In genomic region chr4:155491529-155492130, GRCm38 (mm10) we compare ENCODE assay signal across 8 mouse cellular contexts. TPM values are rescaled to one million over a fixed set of nuclear protein-coding genes. Genes with fewer than 3 reads are reported as not detected.
DNase-seq lines count a peak whose midpoint lies in the region; ATAC-seq and TF ChIP-seq lines count a peak whose summit lies in the region.

No protein-coding gene starts in this region.

- intact Hi-C loops in left cerebral cortex, postnatal 14 days (cut with DNase I), result no loop called here

- H3K9me3 ChIP-seq in heart, embryonic 16.5 days (replicated peaks; ENCODE audit: control insufficient read depth, low read length), result no peaks in the 10 kb centered on the region
- no peaks in the 10 kb centered on the region for H3K9me3 ChIP-seq in lung, embryonic 16.5 days (ENCODE audit: control insufficient read depth, low read length)
- no peaks in the 10 kb centered on the region for H3K9me3 ChIP-seq in stomach, embryonic 16.5 days (replicated peaks; ENCODE audit: control insufficient read depth, low read length)

- no peak for TF ChIP-seq CTCF in bone marrow, adult 2 months (IDR thresholded peaks at IDR 0.05; ENCODE audit: control insufficient read depth, insufficient read depth, low read length)

- ATAC-seq in heart, embryonic 16.5 days (replicated peaks; ENCODE audit: extremely low read depth, insufficient read depth, low FRiP score), result peak; percentile 25
- ATAC-seq in lung, embryonic 16.5 days (ENCODE audit: low read depth), result peak; percentile 34
- peak; percentile 15; the same call in 1 of the 2 replicates for ATAC-seq in stomach, embryonic 16.5 days (ENCODE audit: insufficient read depth, low FRiP score)

- no peak for TF ChIP-seq POLR2A in bone marrow, adult 2 months (IDR thresholded peaks at IDR 0.05; ENCODE audit: borderline replicate concordance, control insufficient read depth, low read depth, low read length)

- peak overlapping the region; percentile 93 for H3K4me3 ChIP-seq in bone marrow, adult 2 months (replicated peaks; ENCODE audit: control insufficient read depth, low read depth, low read length)
- peak overlapping the region; percentile 99 for H3K4me3 ChIP-seq in heart, embryonic 16.5 days (ENCODE audit: low read length)
- peak overlapping the region; percentile 92 for H3K4me3 ChIP-seq in lung, embryonic 16.5 days (ENCODE audit: low read length)
- peak overlapping the region; percentile 97 for H3K4me3 ChIP-seq in stomach, embryonic 16.5 days (replicated peaks; ENCODE audit: low read length)

- H3K27ac ChIP-seq in bone marrow, adult 2 months (ENCODE audit: control insufficient read depth, insufficient read depth, low read depth, low read length, poor library complexity), result peak overlapping the region; percentile 80
- H3K27ac ChIP-seq in heart, embryonic 16.5 days (ENCODE audit: low read length), result peak overlapping the region; percentile 93
- peak overlapping the region; percentile 91 for H3K27ac ChIP-seq in lung, embryonic 16.5 days (ENCODE audit: low read length)
- peak overlapping the region; percentile 93 for H3K27ac ChIP-seq in stomach, embryonic 16.5 days (ENCODE audit: low read length)

- peaks cover 12% of the 10 kb centered on the region for H3K4me1 ChIP-seq in bone marrow, adult 2 months (ENCODE audit: control insufficient read depth, insufficient read depth, low read length)
- H3K4me1 ChIP-seq in heart, embryonic 16.5 days (ENCODE audit: control insufficient read depth, insufficient read depth, low read length), result peaks cover 53% of the 10 kb centered on the region
- H3K4me1 ChIP-seq in lung, embryonic 16.5 days (replicated peaks; ENCODE audit: control insufficient read depth, insufficient read depth, low read length), result peaks cover 58% of the 10 kb centered on the region
- peaks cover 49% of the 10 kb centered on the region for H3K4me1 ChIP-seq in stomach, embryonic 16.5 days (ENCODE audit: control insufficient read depth, insufficient read depth, low read length)

- peak overlapping the region; percentile 86 for H3K4me2 ChIP-seq in heart, embryonic 16.5 days (ENCODE audit: low read depth, low read length)
- peak overlapping the region; percentile 83 for H3K4me2 ChIP-seq in lung, embryonic 16.5 days (ENCODE audit: low read depth, low read length)
- peak overlapping the region; percentile 85 for H3K4me2 ChIP-seq in stomach, embryonic 16.5 days (ENCODE audit: low read depth, low read length)

- no peaks in the 10 kb centered on the region for H3K36me3 ChIP-seq in heart, embryonic 16.5 days (ENCODE audit: control insufficient read depth, insufficient read depth)
- H3K36me3 ChIP-seq in lung, embryonic 16.5 days (ENCODE audit: control insufficient read depth, insufficient read depth, low read length), result no peaks in the 10 kb centered on the region
- no peaks in the 10 kb centered on the region for H3K36me3 ChIP-seq in stomach, embryonic 16.5 days (ENCODE audit: control insufficient read depth, insufficient read depth, low read length)

- DNase-seq in layer of hippocampus, adult 11-12 months (ENCODE audit: low spot score), result peak; percentile 27
- no peak for DNase-seq in layer of hippocampus, adult 8-10 months (ENCODE audit: low spot score in 2 of 2)
- no peak for DNase-seq in urinary bladder, adult 2 months (ENCODE audit: low spot score)
- no peak for DNase-seq in left cerebral cortex, postnatal 14 days (ENCODE audit: low spot score in 2 of 2)

- under 1% methylated on average over 54 of the region's 54 CpGs for WGBS in bone marrow, adult 2 months
- under 1% methylated on average over 45 of the region's 54 CpGs for WGBS in heart, embryonic 16.5 days
- 1% methylated on average over 48 of the region's 54 CpGs for WGBS in lung, embryonic 16.5 days
- WGBS in stomach, embryonic 16.5 days, result under 1% methylated on average over 49 of the region's 54 CpGs

- no peaks in the 10 kb centered on the region for H3K27me3 ChIP-seq in heart, embryonic 16.5 days (ENCODE audit: control insufficient read depth, insufficient read depth, low read length)
- H3K27me3 ChIP-seq in lung, embryonic 16.5 days (ENCODE audit: control insufficient read depth, insufficient read depth, low read depth, low read length), result no peaks in the 10 kb centered on the region
- no peaks in the 10 kb centered on the region for H3K27me3 ChIP-seq in stomach, embryonic 16.5 days (ENCODE audit: control insufficient read depth, insufficient read depth, low read length)

- H3K9ac ChIP-seq in heart, embryonic 16.5 days (ENCODE audit: low read length), result peak overlapping the region; percentile 100
- peak overlapping the region; percentile 100 for H3K9ac ChIP-seq in lung, embryonic 16.5 days (ENCODE audit: low read length)
- H3K9ac ChIP-seq in stomach, embryonic 16.5 days (ENCODE audit: low read length), result peak overlapping the region; percentile 100

RNA-seq across cellular contexts. Expression of gene Gnb1, which starts 0.5 kb away (rescaled TPM):
- 100 to 1,000 TPM; 649 to 753 (median 695) TPM for total RNA-seq in layer of hippocampus, adult 8-10 months (2022)
- polyA plus RNA-seq in bone marrow, adult 2 months (2011; ENCODE audit: insufficient read depth, insufficient read length, low replicate concordance, missing spikeins), result 78.1 and 115 TPM in 2 replicates
- 316 and 336 TPM in 2 replicates for polyA plus RNA-seq in heart, embryonic 16.5 days (2015; fragmentation: Nextera tagmentation; extraction: Ambion mirVana)
- 389 and 455 TPM in 2 replicates for polyA plus RNA-seq in lung, embryonic 16.5 days (2015; fragmentation: Nextera tagmentation; extraction: Ambion mirVana)
- polyA plus RNA-seq in stomach, embryonic 16.5 days (2015; fragmentation: Nextera tagmentation; extraction: Ambion mirVana), result 312 and 332 TPM in 2 replicates
- 328 and 338 TPM in 2 replicates for polyA plus RNA-seq in urinary bladder, adult 2 months (2012; rRNA removed)
- 1,000 to 10,000 TPM in 1 of 2 experiments, 100 to 1,000 TPM in 1; 991 to 1,025 TPM for total RNA-seq in left cerebral cortex, postnatal 14 days (2021)

RNA-seq across cellular contexts. Expression of gene Tmem52, which starts 22.7 kb away (rescaled TPM):
- 1 to 10 TPM; 1.9 to 4.0 (median 3.0) TPM for total RNA-seq in layer of hippocampus, adult 8-10 months (2022)
- not detected in 2 replicates for polyA plus RNA-seq in bone marrow, adult 2 months (2011; ENCODE audit: insufficient read depth, insufficient read length, low replicate concordance, missing spikeins)
- not detected in 2 replicates for polyA plus RNA-seq in heart, embryonic 16.5 days (2015; fragmentation: Nextera tagmentation; extraction: Ambion mirVana)
- 0.40 and 0.72 TPM in 2 replicates for polyA plus RNA-seq in lung, embryonic 16.5 days (2015; fragmentation: Nextera tagmentation; extraction: Ambion mirVana)
- polyA plus RNA-seq in stomach, embryonic 16.5 days (2015; fragmentation: Nextera tagmentation; extraction: Ambion mirVana), result 2.6 TPM in 1 of 2 replicates, not detected in the other
- 2.0 and 2.5 TPM in 2 replicates for polyA plus RNA-seq in urinary bladder, adult 2 months (2012; rRNA removed)
- 1 to 10 TPM; 1.2 to 2.9 TPM for total RNA-seq in left cerebral cortex, postnatal 14 days (2021)
